Mouse (Mus musculus) ES-Bruce4 (cell line): ENCODE measurements at regions not wholly inside any gene's neighbourhood (a gene's known extent, or its start where the extent isn't known, plus 50 kb on each side); places are given as distances from the start of the nearest gene placed in this dataset.

Experiments used
- CTCF ChIP-seq: IDR thresholded peaks from one replicate; pipeline ENCODE4 v1.8.1; 2011; ENCODE audit warnings: low read depth, low read length
- EP300 ChIP-seq: IDR thresholded peaks from 2 replicates; pipeline ENCODE4 v1.6.1; 2011; ENCODE audit warnings: low read depth, low read length; ENCODE audit not compliant: insufficient read depth
- POLR2A ChIP-seq: IDR thresholded peaks from one replicate; pipeline ENCODE4 v1.8.1; 2011; ENCODE audit warnings: low read length; ENCODE audit not compliant: insufficient read depth

- TF ChIP-seq CTCF, result no peak
- TF ChIP-seq EP300, result no peak
- no peak for TF ChIP-seq POLR2A
Measured at GRCm38 (mm10) chr6:82854780-82855179, 80.5 kb upstream of the Hk2 start.
